Comparison of ENCODE assay signal across 12 mouse cellular contexts in the genomic region with DNA sequence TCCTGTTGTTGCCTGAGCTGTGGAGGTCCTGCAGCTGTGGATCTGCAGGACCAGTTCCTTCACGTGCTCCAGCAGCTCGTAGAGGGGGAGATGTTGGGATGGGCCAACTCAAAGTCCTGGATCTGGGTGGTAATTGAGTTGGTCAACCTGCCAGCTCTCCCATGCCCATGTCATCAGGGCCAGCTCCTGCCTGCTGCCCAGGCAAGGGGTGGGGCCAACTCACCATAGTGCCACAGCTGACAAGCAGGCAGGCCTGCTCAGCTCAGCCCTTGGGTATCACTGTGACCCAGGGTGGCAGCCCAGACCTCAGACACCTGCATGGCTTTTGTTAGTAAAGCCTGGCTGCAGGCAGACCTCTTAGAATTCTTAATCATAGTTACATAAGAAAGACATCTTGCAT.
A peak's percentile ranks its signal among the peaks of the same experiment; 100 is the strongest.
DNase-seq lines count a peak whose midpoint lies in the region; ATAC-seq and TF ChIP-seq lines count a peak whose summit lies in the region.
"Had no signal": no experiment of that assay in that cellular context is flagged by ENCODE, and none has a peak within 500 bp of the region (broad histone marks: within the 10 kb centered on the region; RNA-seq: fewer than 3 reads in every experiment).

No protein-coding gene starts in this region.

- TF ChIP-seq CTCF in kidney, postnatal 0 days (IDR thresholded peaks at IDR 0.05; ENCODE audit: low read depth), result no peak

- no peaks in the 10 kb centered on the region for H3K27me3 ChIP-seq in kidney, postnatal 0 days (ENCODE audit: insufficient read depth, low read length)
- H3K27me3 ChIP-seq in forebrain, embryonic 16.5 days (replicated peaks; ENCODE audit: control insufficient read depth, insufficient read depth, low read length), result no peaks in the 10 kb centered on the region
- H3K27me3 ChIP-seq: midbrain, embryonic 13.5 days had no signal

- peak; percentile 18 for DNase-seq in adrenal gland, postnatal 14 days
- DNase-seq in adrenal gland, postnatal 25 days, result no peak
- no peak for DNase-seq in kidney, postnatal 0 days (ENCODE audit: low spot score)
- no peak for DNase-seq in kidney, adult 18-20 months
- peak; percentile 15 to 40 for DNase-seq in cerebellum, postnatal 14 days
- peak; percentile 25 to 35 for DNase-seq in thymus, adult 18-20 months
- no peak for DNase-seq in embryo, embryonic 9.5 days (ENCODE audit: extremely low spot score)
- DNase-seq: B cell, adult 2 months; heart, postnatal 4 days; lung, adult 2 months had no signal

- H3K9ac ChIP-seq in kidney, postnatal 0 days (ENCODE audit: low read depth, low read length), result no peak overlapping the region
- H3K9ac ChIP-seq in forebrain, embryonic 16.5 days (replicated peaks; ENCODE audit: low read depth, low read length), result no peak overlapping the region
- H3K9ac ChIP-seq: midbrain, embryonic 13.5 days had no signal

- 59% methylated on average over 2 of the region's 2 CpGs for WGBS in kidney, postnatal 0 days
- 68% methylated on average over 2 of the region's 2 CpGs for WGBS in forebrain, embryonic 16.5 days

- peaks cover 6% of the 10 kb centered on the region; the same call in 1 of the 2 replicates for H3K4me1 ChIP-seq in kidney, postnatal 0 days (replicated peaks; ENCODE audit: insufficient read depth, low read length)
- peaks cover 7% of the 10 kb centered on the region for H3K4me1 ChIP-seq in forebrain, embryonic 16.5 days (replicated peaks; ENCODE audit: control insufficient read depth, insufficient read depth, low read length)

- no peaks in the 10 kb centered on the region for H3K36me3 ChIP-seq in kidney, postnatal 0 days (ENCODE audit: insufficient read depth, low read length)
- H3K36me3 ChIP-seq in forebrain, embryonic 16.5 days (ENCODE audit: control insufficient read depth, insufficient read depth), result no peaks in the 10 kb centered on the region
- H3K36me3 ChIP-seq: midbrain, embryonic 13.5 days had no signal

- 0 out of 2 replicates have a peak, but pooled peaks have one; percentile 40 for ATAC-seq in kidney, postnatal 0 days (replicated peaks; ENCODE audit: low FRiP score, low read depth)
- no peak for ATAC-seq in forebrain, embryonic 16.5 days
- ATAC-seq: midbrain, embryonic 13.5 days had no signal

- H3K9me3 ChIP-seq in kidney, postnatal 0 days (replicated peaks; ENCODE audit: low read length), result no peaks in the 10 kb centered on the region
- H3K9me3 ChIP-seq in forebrain, embryonic 16.5 days (ENCODE audit: control insufficient read depth, low read length), result no peaks in the 10 kb centered on the region
- H3K9me3 ChIP-seq: midbrain, embryonic 13.5 days had no signal

- H3K4me2 ChIP-seq in kidney, postnatal 0 days (ENCODE audit: low read length), result no peak overlapping the region
- H3K4me2 ChIP-seq in forebrain, embryonic 16.5 days (ENCODE audit: low read length), result no peak overlapping the region
- H3K4me2 ChIP-seq: midbrain, embryonic 13.5 days had no signal

- H3K4me3 ChIP-seq in kidney, postnatal 0 days (replicated peaks; ENCODE audit: low read depth, low read length), result no peak overlapping the region
- H3K4me3 ChIP-seq in forebrain, embryonic 16.5 days (replicated peaks; ENCODE audit: low read length), result no peak overlapping the region
- H3K4me3 ChIP-seq: midbrain, embryonic 13.5 days had no signal

- no peak overlapping the region for H3K27ac ChIP-seq in kidney, postnatal 0 days
- H3K27ac ChIP-seq in forebrain, embryonic 16.5 days (ENCODE audit: low read length), result no peak overlapping the region
- H3K27ac ChIP-seq: midbrain, embryonic 13.5 days had no signal

Comparison
In these comparisons a context has a peak if more than half of its experiments do, and no peak if none do; other contexts are left out.
1. DNase-seq: peak in adrenal gland, postnatal 14 days (single experiment), cerebellum, postnatal 14 days (2 of 2) and thymus, adult 18-20 months (2 of 2); none in adrenal gland, postnatal 25 days (single experiment), kidney, postnatal 0 days (single experiment), kidney, adult 18-20 months (single experiment) and embryo, embryonic 9.5 days (single experiment).